Mouse (Mus musculus) ES-E14 (cell line): ENCODE results near the gene Olfr199. TPM values are rescaled to one million over a fixed set of nuclear protein-coding genes. Genes with fewer than 3 reads are reported as not detected.

Experiments used
- total RNA-seq: library from RNA; depleted of rRNA; stranded (reverse); fragments of 300-350 nt; gene quantifications from 2 replicates; pipeline ENCODE4 v1.2.3, GENCODE M21; 2012; rRNA removed

Gene Olfr199
- total RNA-seq, 1 experiment: not detected

Other genes starting within 250 kb of the Olfr199 start
- not detected in 2 replicates for gene Olfr183, start 224.4 kb downstream of the Olfr199 start, total RNA-seq
- gene Olfr186, start 189.5 kb downstream of the Olfr199 start, total RNA-seq: not detected in 2 replicates
- gene Olfr187, start 180.0 kb downstream of the Olfr199 start, total RNA-seq: not detected in 2 replicates
- not detected in 2 replicates for gene Olfr190, start 141.8 kb downstream of the Olfr199 start, total RNA-seq
- gene Olfr191, start 129.9 kb downstream of the Olfr199 start, total RNA-seq: not detected in 2 replicates
- gene Olfr193, start 107.9 kb downstream of the Olfr199 start, total RNA-seq: not detected in 2 replicates
- not detected in 2 replicates for gene Olfr194, start 98.7 kb downstream of the Olfr199 start, total RNA-seq
- not detected in 2 replicates for gene Olfr195, start 72.7 kb downstream of the Olfr199 start, total RNA-seq
- gene Olfr196, start 49.3 kb downstream of the Olfr199 start, total RNA-seq: not detected in 2 replicates
- gene Olfr198, start 16.2 kb downstream of the Olfr199 start, total RNA-seq: not detected in 2 replicates
- not detected in 2 replicates for gene Olfr201, start 52.9 kb upstream of the Olfr199 start, total RNA-seq
- not detected in 2 replicates for gene Olfr202, start 67.0 kb upstream of the Olfr199 start, total RNA-seq
- not detected in 2 replicates for gene Olfr203, start 79.1 kb upstream of the Olfr199 start, total RNA-seq
- gene Olfr204, start 98.5 kb upstream of the Olfr199 start, total RNA-seq: not detected in 2 replicates
- not detected in 2 replicates for gene Olfr205, start 111.4 kb upstream of the Olfr199 start, total RNA-seq
- gene Olfr206, start 129.5 kb upstream of the Olfr199 start, total RNA-seq: not detected in 2 replicates
- gene Olfr209, start 144.2 kb upstream of the Olfr199 start, total RNA-seq: not detected in 2 replicates
- 0.04 TPM in 1 of 2 replicates, not detected in the other for gene Gabrr3, start 187.6 kb upstream of the Olfr199 start, total RNA-seq